Mouse (Mus musculus): ENCODE results near the gene Itga5. TPM values are rescaled to one million over a fixed set of nuclear protein-coding genes. Genes with fewer than 3 reads are reported as not detected.

Gene Itga5
- polyA plus RNA-seq, 1 experiment from 2014 or later = 62.4 TPM

- no peak for ATAC-seq (replicated peaks; ENCODE audit: insufficient number of reproducible peaks, insufficient read depth, low FRiP score, low read depth)
- Histone ChIP-seq H3K9me3 (replicated peaks) (no peaks in the 10 kb centered on the region), H3K4me1 (replicated peaks) (peaks cover 37% of the 10 kb centered on the region), H3K36me3 (peaks cover 82% of the 10 kb centered on the region), H3K4me2 (no peak overlapping the region), H3K27me3 (no peaks in the 10 kb centered on the region), H3K27ac (0 out of 2 replicates have a peak overlapping the region, but pooled peaks have one; percentile 11), H3K9ac (no peak overlapping the region), H3K4me3 (no peak overlapping the region)
- 43% methylated on average over 4 of the region's 4 CpGs for WGBS
These were observed 13.7 kb downstream of the Itga5 start for GRCm38 (mm10) chr15:103352856-103353255.

- ATAC-seq (replicated peaks; ENCODE audit: insufficient number of reproducible peaks, insufficient read depth, low FRiP score, low read depth) = 0 out of 2 replicates have a peak, but pooled peaks have one; percentile 16
- Histone ChIP-seq H3K36me3 (peaks cover 82% of the 10 kb centered on the region), H3K27ac (no peak overlapping the region), H3K27me3 (no peaks in the 10 kb centered on the region; the same call in 1 of the 2 replicates), H3K9ac (no peak overlapping the region), H3K4me3 (no peak overlapping the region), H3K4me1 (replicated peaks) (0 out of 2 replicates have a peak, but pooled peaks cover 4% of the 10 kb centered on the region), H3K9me3 (replicated peaks) (no peaks in the 10 kb centered on the region), H3K4me2 (no peak overlapping the region)
- 5% methylated on average over 2 of the region's 2 CpGs for WGBS
These were observed 19.3 kb downstream of the Itga5 start for GRCm38 (mm10) chr15:103347275-103347684.

- Histone ChIP-seq H3K36me3 (peaks cover 67% of the 10 kb centered on the region), H3K27me3 (peaks cover 13% of the 10 kb centered on the region), H3K9me3 (replicated peaks) (no peaks in the 10 kb centered on the region), H3K4me2 (no peak overlapping the region), H3K4me3 (no peak overlapping the region), H3K9ac (no peak overlapping the region), H3K4me1 (replicated peaks) (peaks cover 16% of the 10 kb centered on the region; the same call in 1 of the 2 replicates), H3K27ac (no peak overlapping the region)
- WGBS = 85% methylated on average over 6 of the region's 6 CpGs
- ATAC-seq (replicated peaks; ENCODE audit: insufficient number of reproducible peaks, insufficient read depth, low FRiP score, low read depth) = no peak
These were observed 20.8 kb downstream of the Itga5 start for GRCm38 (mm10) chr15:103345789-103346188.

- H3K9me3 ChIP-seq (replicated peaks) = no peaks in the 10 kb centered on the region
- H3K27ac ChIP-seq = no peak overlapping the region
- H3K4me2 ChIP-seq = no peak overlapping the region
- ATAC-seq (replicated peaks; ENCODE audit: insufficient number of reproducible peaks, insufficient read depth, low FRiP score, low read depth) = no peak
- H3K4me1 ChIP-seq (replicated peaks) = peaks cover 34% of the 10 kb centered on the region
- H3K27me3 ChIP-seq = peaks cover 33% of the 10 kb centered on the region
- H3K9ac ChIP-seq = no peak overlapping the region
- no peak overlapping the region for H3K4me3 ChIP-seq
- peaks cover 45% of the 10 kb centered on the region for H3K36me3 ChIP-seq
These were observed 23.0 kb downstream of the Itga5 start for GRCm38 (mm10) chr15:103343556-103343955.

GRCm38 (mm10) chr15:103343008-103343407, 23.6 kb downstream of the Itga5 start:
- H3K4me2 ChIP-seq = no peak overlapping the region
- no peak overlapping the region for H3K9ac ChIP-seq
- no peaks in the 10 kb centered on the region for H3K9me3 ChIP-seq (replicated peaks)
- ATAC-seq (replicated peaks; ENCODE audit: insufficient number of reproducible peaks, insufficient read depth, low FRiP score, low read depth) = no peak
- WGBS = 54% methylated on average over 3 of the region's 3 CpGs
- peaks cover 39% of the 10 kb centered on the region for H3K36me3 ChIP-seq
- H3K27me3 ChIP-seq = peaks cover 37% of the 10 kb centered on the region
- peak overlapping the region; percentile 24; the same call in 1 of the 2 replicates for H3K27ac ChIP-seq
- peaks cover 34% of the 10 kb centered on the region for H3K4me1 ChIP-seq (replicated peaks)
- H3K4me3 ChIP-seq = no peak overlapping the region

- Histone ChIP-seq H3K4me2 (no peak overlapping the region), H3K4me1 (replicated peaks) (peaks cover 31% of the 10 kb centered on the region), H3K36me3 (peaks cover 33% of the 10 kb centered on the region), H3K9me3 (replicated peaks) (no peaks in the 10 kb centered on the region), H3K27ac (peak overlapping the region; percentile 24; the same call in 1 of the 2 replicates), H3K27me3 (peaks cover 43% of the 10 kb centered on the region), H3K4me3 (no peak overlapping the region), H3K9ac (no peak overlapping the region)
- 18% methylated on average over 4 of the region's 4 CpGs for WGBS
- ATAC-seq (replicated peaks; ENCODE audit: insufficient number of reproducible peaks, insufficient read depth, low FRiP score, low read depth) = no peak
These were observed 24.1 kb downstream of the Itga5 start for GRCm38 (mm10) chr15:103342415-103342814.

- Histone ChIP-seq H3K9me3 (replicated peaks) (no peaks in the 10 kb centered on the region), H3K4me2 (no peak overlapping the region), H3K9ac (no peak overlapping the region), H3K4me1 (replicated peaks) (peaks cover 31% of the 10 kb centered on the region), H3K4me3 (no peak overlapping the region), H3K36me3 (peaks cover 28% of the 10 kb centered on the region), H3K27ac (no peak overlapping the region), H3K27me3 (peaks cover 48% of the 10 kb centered on the region)
- no peak for ATAC-seq (replicated peaks; ENCODE audit: insufficient number of reproducible peaks, insufficient read depth, low FRiP score, low read depth)
- 54% methylated on average over 8 of the region's 8 CpGs for WGBS
These were observed 25.0 kb downstream of the Itga5 start for GRCm38 (mm10) chr15:103341547-103341946.

- no peak for ATAC-seq (replicated peaks; ENCODE audit: insufficient number of reproducible peaks, insufficient read depth, low FRiP score, low read depth)
- H3K27me3 ChIP-seq = peaks cover 51% of the 10 kb centered on the region
- H3K4me2 ChIP-seq = peak overlapping the region; percentile 93
- H3K27ac ChIP-seq = no peak overlapping the region; the same call in 1 of the 2 replicates
- peak overlapping the region; percentile 63; the same call in 1 of the 2 replicates for H3K4me3 ChIP-seq
- H3K4me1 ChIP-seq (replicated peaks) = peaks cover 31% of the 10 kb centered on the region
- 25% methylated on average over 4 of the region's 4 CpGs for WGBS
- no peak overlapping the region for H3K9ac ChIP-seq
- H3K9me3 ChIP-seq (replicated peaks) = no peaks in the 10 kb centered on the region
- H3K36me3 ChIP-seq = peaks cover 21% of the 10 kb centered on the region
These were observed 25.8 kb downstream of the Itga5 start for GRCm38 (mm10) chr15:103340786-103341185.

GRCm38 (mm10) chr15:103339961-103340337, 26.6 kb downstream of the Itga5 start, which contains the start of gene Zfp385a:
Gene Zfp385a (minus strand): TSS chr15:103340093.
- peak within 1 kb of the TSS; percentile 63 for H3K4me3 ChIP-seq
- H3K36me3 ChIP-seq = peaks cover 12% of the 10 kb centered on the region
- H3K4me2 ChIP-seq = peak within 1 kb of the TSS; percentile 93
- ATAC-seq (replicated peaks; ENCODE audit: insufficient number of reproducible peaks, insufficient read depth, low FRiP score, low read depth) = peak; percentile 33; the same call in 1 of the 2 replicates
- H3K27me3 ChIP-seq = peaks cover 52% of the 10 kb centered on the region
- peaks cover 31% of the 10 kb centered on the region for H3K4me1 ChIP-seq (replicated peaks)
- H3K9ac ChIP-seq = peak within 1 kb of the TSS; percentile 53
- no peak within 1 kb of the TSS; the same call in 1 of the 2 replicates for H3K27ac ChIP-seq
- 0% methylated on average over 26 of the region's 26 CpGs for WGBS
- no peaks in the 10 kb centered on the region for H3K9me3 ChIP-seq (replicated peaks)

- H3K4me3 ChIP-seq = peak overlapping the region; percentile 63
- H3K9me3 ChIP-seq (replicated peaks) = no peaks in the 10 kb centered on the region
- 8% methylated on average over 28 of the region's 31 CpGs for WGBS
- ATAC-seq (replicated peaks; ENCODE audit: insufficient number of reproducible peaks, insufficient read depth, low FRiP score, low read depth) = peak; percentile 30; the same call in 1 of the 2 replicates
- H3K36me3 ChIP-seq = peaks cover 6% of the 10 kb centered on the region; the same call in 1 of the 2 replicates
- no peak overlapping the region for H3K27ac ChIP-seq
- peak overlapping the region; percentile 53 for H3K9ac ChIP-seq
- H3K27me3 ChIP-seq = peaks cover 54% of the 10 kb centered on the region
- H3K4me1 ChIP-seq (replicated peaks) = peaks cover 31% of the 10 kb centered on the region
- peak overlapping the region; percentile 93 for H3K4me2 ChIP-seq
These were observed 27.2 kb downstream of the Itga5 start for GRCm38 (mm10) chr15:103339166-103339960.

- no peaks in the 10 kb centered on the region for H3K9me3 ChIP-seq (replicated peaks)
- H3K36me3 ChIP-seq = peaks cover under 1% of the 10 kb centered on the region; the same call in 1 of the 2 replicates
- peak overlapping the region; percentile 63; the same call in 1 of the 2 replicates for H3K4me3 ChIP-seq
- H3K4me1 ChIP-seq (replicated peaks) = peaks cover 36% of the 10 kb centered on the region
- H3K9ac ChIP-seq = no peak overlapping the region; the same call in 1 of the 2 replicates
- no peak for ATAC-seq (replicated peaks; ENCODE audit: insufficient number of reproducible peaks, insufficient read depth, low FRiP score, low read depth)
- peak overlapping the region; percentile 93 for H3K4me2 ChIP-seq
- no peak overlapping the region for H3K27ac ChIP-seq
- peaks cover 54% of the 10 kb centered on the region for H3K27me3 ChIP-seq
- 65% methylated on average over 4 of the region's 4 CpGs for WGBS
These were observed 27.8 kb downstream of the Itga5 start for GRCm38 (mm10) chr15:103338829-103339165.

Measured in heart, embryonic 15.5 days (tissue).